Mouse (Mus musculus): Measurements from ENCODE around the gene Gria3. TPM values are rescaled to one million over a fixed set of nuclear protein-coding genes. Genes with fewer than 3 reads are reported as not detected.

Gene Gria3
- polyA plus RNA-seq, 1 experiment from 2014 or later = 7.2 TPM

- no peaks in the 10 kb centered on the region for H3K4me1 ChIP-seq
- H3K4me2 ChIP-seq (replicated peaks) = no peak overlapping the region
- no peak overlapping the region for H3K27ac ChIP-seq (replicated peaks)
- no peak overlapping the region for H3K4me3 ChIP-seq (replicated peaks)
- H3K36me3 ChIP-seq = no peaks in the 10 kb centered on the region
- H3K9me3 ChIP-seq (replicated peaks) = no peaks in the 10 kb centered on the region
- no peak overlapping the region for H3K9ac ChIP-seq
- no peak for ATAC-seq (ENCODE audit: insufficient number of reproducible peaks, low FRiP score, low TSS enrichment, low read depth)
- no peaks in the 10 kb centered on the region for H3K27me3 ChIP-seq
- 42% methylated on average over 1 of the region's 1 CpGs for WGBS
Observed at GRCm38 (mm10) chrX:41435541-41435940, 34.9 kb downstream of the Gria3 start.

- no peaks in the 10 kb centered on the region for H3K4me1 ChIP-seq
- H3K9me3 ChIP-seq (replicated peaks) = no peaks in the 10 kb centered on the region
- H3K27ac ChIP-seq (replicated peaks) = no peak overlapping the region
- no peak overlapping the region for H3K4me3 ChIP-seq (replicated peaks)
- no peaks in the 10 kb centered on the region for H3K27me3 ChIP-seq
- H3K36me3 ChIP-seq = no peaks in the 10 kb centered on the region
- ATAC-seq (ENCODE audit: insufficient number of reproducible peaks, low FRiP score, low TSS enrichment, low read depth) = no peak
- no peak overlapping the region for H3K4me2 ChIP-seq (replicated peaks)
- 86% methylated on average over 5 of the region's 5 CpGs for WGBS
- H3K9ac ChIP-seq = no peak overlapping the region
Observed at GRCm38 (mm10) chrX:41438841-41439240, 38.2 kb downstream of the Gria3 start.

- H3K4me1 ChIP-seq = no peaks in the 10 kb centered on the region
- no peak overlapping the region for H3K4me2 ChIP-seq (replicated peaks)
- no peaks in the 10 kb centered on the region for H3K36me3 ChIP-seq
- H3K9me3 ChIP-seq (replicated peaks) = no peaks in the 10 kb centered on the region
- ATAC-seq (ENCODE audit: insufficient number of reproducible peaks, low FRiP score, low TSS enrichment, low read depth) = no peak
- WGBS = 21% methylated on average over 1 of the region's 1 CpGs
- no peak overlapping the region for H3K4me3 ChIP-seq (replicated peaks)
- no peaks in the 10 kb centered on the region for H3K27me3 ChIP-seq
- H3K27ac ChIP-seq (replicated peaks) = no peak overlapping the region
- H3K9ac ChIP-seq = no peak overlapping the region
Observed at GRCm38 (mm10) chrX:41448876-41449275, 48.2 kb downstream of the Gria3 start.

GRCm38 (mm10) chrX:41477486-41477885 lies 76.8 kb downstream of the Gria3 start:
- H3K4me1 ChIP-seq = no peaks in the 10 kb centered on the region
- no peak overlapping the region for H3K4me3 ChIP-seq (replicated peaks)
- H3K9ac ChIP-seq = no peak overlapping the region
- H3K27ac ChIP-seq (replicated peaks) = no peak overlapping the region
- 84% methylated on average over 2 of the region's 2 CpGs for WGBS
- no peak overlapping the region for H3K4me2 ChIP-seq (replicated peaks)
- ATAC-seq (ENCODE audit: insufficient number of reproducible peaks, low FRiP score, low TSS enrichment, low read depth) = no peak
- H3K36me3 ChIP-seq = no peaks in the 10 kb centered on the region
- no peaks in the 10 kb centered on the region for H3K9me3 ChIP-seq (replicated peaks)
- no peaks in the 10 kb centered on the region for H3K27me3 ChIP-seq

- H3K9me3 ChIP-seq (replicated peaks) = no peaks in the 10 kb centered on the region
- H3K27ac ChIP-seq (replicated peaks) = no peak overlapping the region
- H3K4me3 ChIP-seq (replicated peaks) = no peak overlapping the region
- WGBS = 67% methylated on average over 4 of the region's 4 CpGs
- H3K27me3 ChIP-seq = no peaks in the 10 kb centered on the region
- no peaks in the 10 kb centered on the region for H3K4me1 ChIP-seq
- no peaks in the 10 kb centered on the region for H3K36me3 ChIP-seq
- no peak overlapping the region for H3K4me2 ChIP-seq (replicated peaks)
- no peak for ATAC-seq (ENCODE audit: insufficient number of reproducible peaks, low FRiP score, low TSS enrichment, low read depth)
- no peak overlapping the region for H3K9ac ChIP-seq
Observed at GRCm38 (mm10) chrX:41496528-41496927, 95.9 kb downstream of the Gria3 start.

GRCm38 (mm10) chrX:41505371-41505770 lies 104.7 kb downstream of the Gria3 start:
- 65% methylated on average over 3 of the region's 3 CpGs for WGBS
- H3K4me1 ChIP-seq = no peaks in the 10 kb centered on the region
- H3K4me3 ChIP-seq (replicated peaks) = no peak overlapping the region
- H3K9ac ChIP-seq = no peak overlapping the region
- no peak overlapping the region for H3K27ac ChIP-seq (replicated peaks)
- ATAC-seq (ENCODE audit: insufficient number of reproducible peaks, low FRiP score, low TSS enrichment, low read depth) = no peak
- no peaks in the 10 kb centered on the region for H3K9me3 ChIP-seq (replicated peaks)
- H3K4me2 ChIP-seq (replicated peaks) = no peak overlapping the region
- H3K36me3 ChIP-seq = no peaks in the 10 kb centered on the region
- H3K27me3 ChIP-seq = no peaks in the 10 kb centered on the region

GRCm38 (mm10) chrX:41507959-41508358 lies 107.3 kb downstream of the Gria3 start:
- H3K27ac ChIP-seq (replicated peaks) = no peak overlapping the region
- ATAC-seq (ENCODE audit: insufficient number of reproducible peaks, low FRiP score, low TSS enrichment, low read depth) = no peak
- H3K4me2 ChIP-seq (replicated peaks) = no peak overlapping the region
- no peak overlapping the region for H3K4me3 ChIP-seq (replicated peaks)
- 93% methylated on average over 1 of the region's 1 CpGs for WGBS
- no peaks in the 10 kb centered on the region for H3K27me3 ChIP-seq
- no peaks in the 10 kb centered on the region for H3K36me3 ChIP-seq
- H3K9ac ChIP-seq = no peak overlapping the region
- H3K9me3 ChIP-seq (replicated peaks) = no peaks in the 10 kb centered on the region
- H3K4me1 ChIP-seq = no peaks in the 10 kb centered on the region

- Histone ChIP-seq H3K4me3 (replicated peaks) (no peak overlapping the region), H3K4me1 (no peaks in the 10 kb centered on the region), H3K9ac (no peak overlapping the region), H3K36me3 (no peaks in the 10 kb centered on the region), H3K4me2 (replicated peaks) (no peak overlapping the region), H3K27me3 (no peaks in the 10 kb centered on the region), H3K9me3 (replicated peaks) (no peaks in the 10 kb centered on the region), H3K27ac (replicated peaks) (no peak overlapping the region)
- no peak for ATAC-seq (ENCODE audit: insufficient number of reproducible peaks, low FRiP score, low TSS enrichment, low read depth)
- WGBS = 49% methylated on average over 3 of the region's 3 CpGs
Observed at GRCm38 (mm10) chrX:41514982-41515381, 114.3 kb downstream of the Gria3 start.

- H3K36me3 ChIP-seq = no peaks in the 10 kb centered on the region
- no peaks in the 10 kb centered on the region for H3K27me3 ChIP-seq
- no peaks in the 10 kb centered on the region for H3K4me1 ChIP-seq
- ATAC-seq (ENCODE audit: insufficient number of reproducible peaks, low FRiP score, low TSS enrichment, low read depth) = no peak
- H3K9ac ChIP-seq = no peak overlapping the region
- no peak overlapping the region for H3K4me3 ChIP-seq (replicated peaks)
- no peak overlapping the region for H3K4me2 ChIP-seq (replicated peaks)
- 71% methylated on average over 2 of the region's 2 CpGs for WGBS
- H3K9me3 ChIP-seq (replicated peaks) = no peaks in the 10 kb centered on the region
- no peak overlapping the region for H3K27ac ChIP-seq (replicated peaks)
Observed at GRCm38 (mm10) chrX:41532511-41532910, 131.9 kb downstream of the Gria3 start.

GRCm38 (mm10) chrX:41535886-41536285 lies 135.2 kb downstream of the Gria3 start:
- no peaks in the 10 kb centered on the region for H3K36me3 ChIP-seq
- ATAC-seq (ENCODE audit: insufficient number of reproducible peaks, low FRiP score, low TSS enrichment, low read depth) = no peak
- H3K9me3 ChIP-seq (replicated peaks) = no peaks in the 10 kb centered on the region
- H3K27ac ChIP-seq (replicated peaks) = no peak overlapping the region
- no peaks in the 10 kb centered on the region for H3K27me3 ChIP-seq
- H3K4me2 ChIP-seq (replicated peaks) = no peak overlapping the region
- no peaks in the 10 kb centered on the region for H3K4me1 ChIP-seq
- H3K9ac ChIP-seq = no peak overlapping the region
- 61% methylated on average over 2 of the region's 2 CpGs for WGBS
- H3K4me3 ChIP-seq (replicated peaks) = no peak overlapping the region

GRCm38 (mm10) chrX:41562296-41563060 lies 161.8 kb downstream of the Gria3 start:
- 75% methylated on average over 6 of the region's 6 CpGs for WGBS
- no peak for ATAC-seq (ENCODE audit: insufficient number of reproducible peaks, low FRiP score, low TSS enrichment, low read depth)
- no peaks in the 10 kb centered on the region for H3K4me1 ChIP-seq
- no peaks in the 10 kb centered on the region for H3K9me3 ChIP-seq (replicated peaks)
- H3K4me3 ChIP-seq (replicated peaks) = no peak overlapping the region
- no peak overlapping the region for H3K4me2 ChIP-seq (replicated peaks)
- no peak overlapping the region for H3K9ac ChIP-seq
- no peaks in the 10 kb centered on the region for H3K36me3 ChIP-seq
- no peaks in the 10 kb centered on the region for H3K27me3 ChIP-seq
- H3K27ac ChIP-seq (replicated peaks) = no peak overlapping the region

GRCm38 (mm10) chrX:41564898-41565297 lies 164.2 kb downstream of the Gria3 start:
- no peak for ATAC-seq (ENCODE audit: insufficient number of reproducible peaks, low FRiP score, low TSS enrichment, low read depth)
- Histone ChIP-seq H3K4me3 (replicated peaks) (no peak overlapping the region), H3K27ac (replicated peaks) (no peak overlapping the region), H3K4me1 (no peaks in the 10 kb centered on the region), H3K27me3 (no peaks in the 10 kb centered on the region), H3K9ac (no peak overlapping the region), H3K4me2 (replicated peaks) (no peak overlapping the region), H3K9me3 (replicated peaks) (no peaks in the 10 kb centered on the region), H3K36me3 (no peaks in the 10 kb centered on the region)
- 66% methylated on average over 2 of the region's 2 CpGs for WGBS
